Mouse (Mus musculus) kidney, adult 2 months (tissue): ENCODE results near the gene Nprl2.

Source experiments
- CTCF ChIP-seq: fragments of 200-500 bp; conservative IDR thresholded peaks from 2 replicates; pipeline ENCODE4 v1.5.1; 2011; ENCODE audit warnings: low read depth, mild to moderate bottlenecking, control low read depth, low read length, moderate library complexity, mixed read lengths; ENCODE audit not compliant: insufficient read depth, insufficient read length
- POLR2A ChIP-seq: fragments of 200-500 bp; IDR thresholded peaks from one replicate; pipeline ENCODE4 v1.6.1; 2011; ENCODE audit warnings: low read depth, low read length, control low read depth

GRCm38 (mm10) chr9:107590773-107591060, 48.7 kb downstream of the Nprl2 start:
- TF ChIP-seq CTCF (no peak), POLR2A (no peak)
